Mouse (Mus musculus) heart, postnatal 0 days (tissue): ENCODE data around the gene Fam185a.

Source experiments
- CTCF ChIP-seq: IDR thresholded peaks from 2 replicates; pipeline ENCODE4 v1.5.1; 2016; ENCODE audit warnings: antibody characterized with exemption, control low read depth, low read depth
- EP300 ChIP-seq: IDR thresholded peaks from 2 replicates; pipeline ENCODE4 v1.6.1; 2016; ENCODE audit warnings: antibody characterized with exemption, low read depth

DNA sequence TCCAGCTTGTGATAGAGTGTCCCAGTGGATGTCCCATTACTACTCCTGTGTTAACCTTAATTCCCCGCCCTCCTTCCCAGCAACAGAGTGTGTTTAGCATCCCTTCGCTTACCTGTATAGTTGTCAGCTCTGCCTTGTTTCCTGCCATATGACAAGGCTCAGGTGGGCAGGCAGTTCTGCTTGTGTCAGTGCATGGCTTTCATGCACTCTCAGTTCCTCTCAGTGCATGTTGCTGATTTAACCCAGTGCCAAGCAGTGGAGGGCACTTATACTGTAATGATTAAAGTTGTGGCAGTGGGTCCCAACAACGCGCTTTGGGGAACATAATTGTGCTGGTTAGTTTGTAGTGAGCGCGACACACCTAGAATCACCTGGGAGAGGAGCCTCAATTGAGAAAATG lies 1.9 kb downstream of the Fam185a start:
- no peak for TF ChIP-seq CTCF
- no peak for TF ChIP-seq EP300
